Mouse (Mus musculus) embryonic facial prominence, embryonic 14.5 days (tissue): Measurements from ENCODE around the gene Dab1. TPM values are rescaled to one million over a fixed set of nuclear protein-coding genes. Genes with fewer than 3 reads are reported as not detected.

Experiments used
- ATAC-seq: fragments of 200-750 bp; cut with Nextera tagmentation; 2 replicates; pipeline ENCODE4 v1.8.0; 2017; ENCODE audit warnings: low read depth, moderate number of reproducible peaks, moderate TSS enrichment
- DNase-seq: peaks from one replicate; pipeline ENCODE4 v3.0.0-alpha.2; 2015; ENCODE audit warnings: low spot score
- H3K27ac ChIP-seq: fragments of 300-500 bp; sonication (generic); replicated peaks from 2 replicates; pipeline ENCODE4 v1.5.1; 2014; ENCODE audit warnings: low read depth, mild to moderate bottlenecking, low read length, moderate library complexity
- H3K27me3 ChIP-seq: fragments of 300-500 bp; sonication (generic); replicated peaks from 2 replicates; pipeline ENCODE4 v1.6.1; 2014; ENCODE audit warnings: low read length; ENCODE audit not compliant: control insufficient read depth, insufficient read depth
- H3K36me3 ChIP-seq: fragments of 300-500 bp; sonication (generic); 2 replicates; pipeline ENCODE4 v1.6.1; 2014; ENCODE audit warnings: low read length, mixed read lengths; ENCODE audit not compliant: control insufficient read depth, insufficient read depth
- H3K4me1 ChIP-seq: fragments of 300-500 bp; sonication (generic); 2 replicates; pipeline ENCODE4 v1.6.1; 2014; ENCODE audit warnings: antibody characterized with exemption, low read length; ENCODE audit not compliant: control insufficient read depth, insufficient read depth
- H3K4me2 ChIP-seq: fragments of 300-500 bp; sonication (generic); 2 replicates; pipeline ENCODE4 v1.6.1; 2014; ENCODE audit warnings: low read depth, mild to moderate bottlenecking, low read length, moderate library complexity, mixed read lengths
- H3K4me3 ChIP-seq: fragments of 300-500 bp; sonication (generic); 2 replicates; pipeline ENCODE4 v1.5.1; 2014; ENCODE audit warnings: low read depth, mild to moderate bottlenecking, low read length
- H3K9ac ChIP-seq: fragments of 300-500 bp; sonication (generic); 2 replicates; pipeline ENCODE4 v1.6.1; 2014; ENCODE audit warnings: low read depth, mild to moderate bottlenecking, low read length, moderate library complexity, mixed read lengths
- H3K9me3 ChIP-seq: fragments of 300-500 bp; sonication (generic); 2 replicates; pipeline ENCODE4 v1.6.1; 2016; ENCODE audit warnings: low read length; ENCODE audit not compliant: control insufficient read depth
- WGBS: fragments of 180-500 bp; shearing (Covaris S2); extraction: QIAGEN DNeasy Blood & Tissue Kit; methylation state at CpG from one replicate; pipeline ENCODE4 v1.1.7; 2014; 5-methylcytosine and 5-hydroxymethylcytosine counted together
- polyA plus RNA-seq: library from polyadenylated mRNA; unstranded; fragments of >200 nt; fragmentation: Nextera tagmentation; extraction: Ambion mirVana; gene quantifications from 2 replicates; pipeline ENCODE4 v1.2.1, GENCODE M21; 2014

Gene Dab1
- polyA plus RNA-seq, 1 experiment from 2014 or later = 7.5 TPM

DNA sequence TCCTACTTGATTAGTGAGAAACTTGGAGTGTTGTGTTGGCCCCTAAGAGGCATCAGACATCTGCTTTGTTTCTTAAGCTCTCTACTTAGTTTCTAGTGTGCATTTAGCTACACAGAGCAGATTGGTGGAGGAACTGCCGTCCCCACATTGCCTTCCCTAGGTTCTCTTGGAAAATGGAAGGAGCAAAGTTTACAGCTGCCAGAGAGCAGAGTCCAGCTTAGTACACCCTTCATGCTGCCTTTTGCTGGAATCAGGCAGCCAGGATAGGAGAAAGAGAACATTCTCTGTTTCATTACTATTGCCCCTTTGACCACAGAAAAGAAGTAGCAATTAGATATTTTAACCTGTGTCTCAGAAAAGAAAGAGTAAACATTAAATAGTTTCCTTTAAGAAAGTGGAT lies 742.2 kb downstream of the Dab1 start:
- Histone ChIP-seq H3K27ac (no peak overlapping the region), H3K4me2 (no peak overlapping the region), H3K9me3 (no peaks in the 10 kb centered on the region), H3K36me3 (no peaks in the 10 kb centered on the region), H3K4me1 (no peaks in the 10 kb centered on the region), H3K9ac (no peak overlapping the region), H3K4me3 (no peak overlapping the region), H3K27me3 (peaks cover 17% of the 10 kb centered on the region)
- 54% methylated on average over 1 of the region's 1 CpGs for WGBS
- no peak for ATAC-seq
- DNase-seq = no peak

DNA sequence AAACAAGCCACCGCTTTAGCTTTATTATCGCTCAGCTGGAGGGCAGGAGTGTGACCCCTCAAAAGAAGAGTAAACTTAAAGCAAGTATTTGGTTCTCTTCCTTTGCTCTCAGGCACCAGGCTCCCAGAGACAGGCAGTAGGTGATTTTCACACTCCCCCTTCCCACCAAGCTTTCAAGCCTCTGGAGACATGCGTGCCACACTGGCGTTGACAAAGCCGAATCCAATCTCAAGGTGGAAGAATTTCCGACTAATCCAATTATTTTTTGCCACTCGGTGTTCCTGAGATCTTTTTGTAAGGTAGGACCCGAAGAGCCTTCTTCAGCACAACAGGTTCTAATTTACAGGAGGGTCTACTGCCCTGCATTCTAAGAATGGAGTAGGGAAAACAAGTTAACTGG lies 747.3 kb downstream of the Dab1 start:
- 0 out of 2 replicates have a peak, but pooled peaks cover 3% of the 10 kb centered on the region for H3K4me1 ChIP-seq
- H3K36me3 ChIP-seq = no peaks in the 10 kb centered on the region
- WGBS = 5% methylated on average over 8 of the region's 8 CpGs
- no peaks in the 10 kb centered on the region for H3K9me3 ChIP-seq
- H3K27me3 ChIP-seq = peaks cover 66% of the 10 kb centered on the region
- H3K27ac ChIP-seq = no peak overlapping the region
- H3K9ac ChIP-seq = peak overlapping the region; percentile 66; the same call in 1 of the 2 replicates
- ATAC-seq = no peak
- peak overlapping the region; percentile 73 for H3K4me3 ChIP-seq
- DNase-seq = peak; percentile 18
- H3K4me2 ChIP-seq = peak overlapping the region; percentile 93

DNA sequence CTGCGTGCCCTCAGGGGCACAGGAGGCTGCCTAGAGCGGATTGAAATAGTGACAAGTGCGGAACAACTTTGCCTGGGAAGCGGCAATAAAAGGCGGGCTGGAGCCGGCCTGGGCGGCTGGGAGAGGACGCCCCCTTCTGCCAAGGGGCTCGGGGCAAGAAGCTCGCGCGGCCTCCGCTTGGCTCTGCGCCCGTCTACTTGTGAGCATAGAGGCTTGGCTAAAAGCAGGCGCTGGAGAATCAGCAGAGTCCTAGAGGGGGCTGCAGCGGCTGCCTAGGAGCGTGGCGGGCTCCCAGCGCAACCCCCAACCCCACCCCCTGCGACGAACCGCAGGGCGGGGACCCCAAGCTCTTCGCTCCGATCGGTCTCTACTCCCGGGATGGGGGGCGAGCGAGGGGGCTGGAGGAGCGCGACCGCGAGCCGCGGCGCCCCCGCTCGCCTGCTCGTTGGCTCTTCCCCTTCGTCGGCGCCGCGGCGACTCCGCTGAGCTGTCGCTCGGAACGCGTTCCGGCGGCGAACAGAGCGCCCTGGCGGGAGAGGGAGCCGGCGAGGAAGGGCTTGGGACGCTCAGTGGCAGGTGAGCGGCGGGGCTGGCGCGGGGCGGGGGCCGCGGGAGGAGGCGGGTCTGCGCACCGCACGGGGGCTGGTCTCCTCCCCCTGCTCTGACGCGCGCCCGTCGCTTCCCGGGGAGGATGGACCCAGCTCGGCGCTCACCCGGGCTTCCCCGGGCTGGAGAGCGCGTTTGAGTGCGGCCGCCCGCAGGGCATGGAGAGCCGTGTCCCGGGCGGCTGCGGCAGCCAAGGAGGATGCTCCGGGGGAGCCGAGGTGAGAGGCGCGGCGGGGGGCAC lies 748.0 kb downstream of the Dab1 start:
- ATAC-seq (peak; percentile 90), DNase-seq (peak; percentile 89)
- Histone ChIP-seq H3K27ac (peak overlapping the region; percentile 25; the same call in 1 of the 2 replicates), H3K27me3 (peaks cover 69% of the 10 kb centered on the region), H3K36me3 (no peaks in the 10 kb centered on the region), H3K4me1 (0 out of 2 replicates have a peak, but pooled peaks cover 3% of the 10 kb centered on the region), H3K4me2 (peak overlapping the region; percentile 93), H3K9ac (peak overlapping the region; percentile 66), H3K9me3 (no peaks in the 10 kb centered on the region), H3K4me3 (peak overlapping the region; percentile 73)
- under 1% methylated on average over 33 of the region's 94 CpGs for WGBS

DNA sequence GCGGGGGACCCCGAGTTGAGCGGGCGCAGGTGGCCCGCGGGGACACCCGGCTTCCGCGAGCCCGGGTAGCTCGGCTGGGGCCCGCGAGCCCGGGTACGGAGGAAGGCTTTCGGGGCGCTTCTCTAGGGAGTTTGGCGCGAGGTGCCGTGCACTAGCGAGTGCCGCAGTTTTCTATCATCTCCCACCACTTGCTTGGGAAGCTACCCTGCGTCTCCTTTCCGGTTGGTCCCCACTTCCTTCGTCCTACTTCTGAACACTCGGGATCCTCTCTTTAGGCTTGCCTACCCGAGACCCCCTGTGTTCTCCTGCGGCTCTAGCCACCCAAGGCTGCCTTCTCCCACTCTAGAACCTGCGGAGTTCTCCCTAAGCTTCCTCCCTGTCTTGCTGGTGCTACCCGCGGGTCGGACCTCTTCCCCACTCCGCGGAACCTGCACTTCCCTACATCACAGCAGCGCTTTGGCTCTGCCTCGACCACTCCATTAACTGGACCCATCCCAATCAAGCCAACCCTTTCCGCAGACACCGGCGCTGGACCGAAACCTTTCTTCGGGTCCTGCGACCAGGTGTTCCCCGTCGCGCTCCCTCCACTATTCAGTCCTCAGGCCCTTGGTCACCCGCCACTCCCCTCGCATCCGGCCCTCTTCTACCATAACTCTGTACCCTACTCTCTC lies 748.7 kb downstream of the Dab1 start:
- peak overlapping the region; percentile 93 for H3K4me2 ChIP-seq
- 0 out of 2 replicates have a peak, but pooled peaks cover 3% of the 10 kb centered on the region for H3K4me1 ChIP-seq
- peaks cover 69% of the 10 kb centered on the region for H3K27me3 ChIP-seq
- peak overlapping the region; percentile 66 for H3K9ac ChIP-seq
- DNase-seq (peak; percentile 30), ATAC-seq (peak; percentile 63)
- H3K36me3 ChIP-seq = no peaks in the 10 kb centered on the region
- H3K27ac ChIP-seq = no peak overlapping the region
- peak overlapping the region; percentile 73 for H3K4me3 ChIP-seq
- no peaks in the 10 kb centered on the region for H3K9me3 ChIP-seq
- under 1% methylated on average over 24 of the region's 48 CpGs for WGBS

DNA sequence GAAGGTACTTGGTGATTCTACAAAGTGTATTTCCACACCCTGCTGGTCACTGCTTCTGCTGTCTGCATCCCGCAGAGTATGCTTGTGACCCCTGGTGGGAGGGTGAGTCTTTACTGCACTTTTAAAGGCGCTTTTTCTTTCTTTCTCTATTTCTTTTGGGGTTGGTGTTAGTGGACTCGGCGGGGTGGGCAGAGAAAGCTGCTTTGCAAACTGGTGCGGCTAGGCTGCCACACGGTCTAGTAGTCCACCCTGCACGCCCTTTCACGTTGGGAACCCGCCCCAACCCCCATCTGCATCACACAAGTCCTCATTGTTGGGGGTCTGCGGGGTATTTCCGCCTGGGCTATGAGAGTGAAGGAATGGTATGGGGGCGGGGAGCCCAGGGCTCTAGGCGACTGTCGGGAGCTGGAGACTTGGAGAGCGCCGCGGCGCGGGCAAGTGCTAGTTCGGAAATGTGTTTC lies 749.4 kb downstream of the Dab1 start:
- Histone ChIP-seq H3K4me1 (0 out of 2 replicates have a peak, but pooled peaks cover 3% of the 10 kb centered on the region), H3K27me3 (peaks cover 69% of the 10 kb centered on the region), H3K9ac (peak overlapping the region; percentile 15; the same call in 1 of the 2 replicates), H3K4me2 (peak overlapping the region; percentile 93), H3K4me3 (peak overlapping the region; percentile 73), H3K9me3 (no peaks in the 10 kb centered on the region), H3K27ac (no peak overlapping the region), H3K36me3 (no peaks in the 10 kb centered on the region)
- ATAC-seq (peak; percentile 11; the same call in 1 of the 2 replicates), DNase-seq (peak; percentile 69)
- WGBS = under 1% methylated on average over 20 of the region's 20 CpGs

DNA sequence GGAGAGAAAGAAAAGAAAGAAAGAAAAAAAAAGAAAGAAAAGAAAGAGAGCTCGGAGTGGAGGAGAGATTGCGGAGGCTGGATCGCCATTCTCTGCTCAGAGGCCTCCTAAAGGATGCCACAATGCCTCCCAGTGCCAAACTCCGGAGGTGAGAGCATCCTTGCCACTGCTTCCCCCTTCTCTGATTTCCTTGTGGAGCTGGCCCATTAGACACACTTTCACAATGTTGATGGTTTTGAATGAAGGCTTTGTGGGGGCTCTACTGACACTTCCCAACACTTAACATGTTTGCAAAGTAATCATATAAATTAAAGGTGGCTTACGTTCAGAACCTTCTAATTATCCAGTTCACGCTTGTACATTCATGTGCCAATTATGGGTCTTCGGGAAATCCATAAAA lies 749.9 kb downstream of the Dab1 start:
- Histone ChIP-seq H3K27ac (no peak overlapping the region), H3K4me3 (peak overlapping the region; percentile 73), H3K27me3 (peaks cover 69% of the 10 kb centered on the region), H3K4me1 (0 out of 2 replicates have a peak, but pooled peaks cover 3% of the 10 kb centered on the region), H3K9ac (0 out of 2 replicates have a peak overlapping the region, but pooled peaks have one; percentile 15), H3K9me3 (no peaks in the 10 kb centered on the region; the same call in 1 of the 2 replicates), H3K4me2 (peak overlapping the region; percentile 93), H3K36me3 (no peaks in the 10 kb centered on the region)
- no peak for ATAC-seq
- DNase-seq = no peak
- 8% methylated on average over 7 of the region's 7 CpGs for whole genome bisulfite sequencing

DNA sequence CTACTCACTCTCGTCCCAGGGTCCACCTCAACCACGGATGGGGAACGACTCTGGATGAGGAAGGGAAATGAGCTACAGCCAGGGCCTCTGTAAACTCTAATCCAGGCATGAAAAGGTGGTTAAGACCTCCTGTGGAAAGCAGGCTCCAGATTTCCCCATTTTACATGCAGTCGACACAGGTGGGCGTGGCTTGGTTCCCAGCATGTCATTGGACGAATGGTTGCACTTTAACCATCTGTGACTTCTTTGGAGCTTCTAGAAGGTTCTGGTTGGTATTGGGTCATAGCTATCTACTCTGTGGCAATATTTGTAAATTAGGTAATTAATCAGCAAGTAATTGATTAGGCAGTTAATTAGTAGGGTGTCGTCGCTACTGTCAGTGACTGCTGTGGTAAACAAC lies 752.0 kb downstream of the Dab1 start:
- H3K4me3 ChIP-seq = no peak overlapping the region
- H3K36me3 ChIP-seq = no peaks in the 10 kb centered on the region
- no peak overlapping the region for H3K4me2 ChIP-seq
- H3K4me1 ChIP-seq = 0 out of 2 replicates have a peak, but pooled peaks cover 3% of the 10 kb centered on the region
- no peaks in the 10 kb centered on the region; the same call in 1 of the 2 replicates for H3K9me3 ChIP-seq
- H3K9ac ChIP-seq = no peak overlapping the region
- H3K27ac ChIP-seq = no peak overlapping the region
- peaks cover 54% of the 10 kb centered on the region for H3K27me3 ChIP-seq
- no peak for DNase-seq
- no peak for ATAC-seq
- 77% methylated on average over 8 of the region's 8 CpGs for WGBS

DNA sequence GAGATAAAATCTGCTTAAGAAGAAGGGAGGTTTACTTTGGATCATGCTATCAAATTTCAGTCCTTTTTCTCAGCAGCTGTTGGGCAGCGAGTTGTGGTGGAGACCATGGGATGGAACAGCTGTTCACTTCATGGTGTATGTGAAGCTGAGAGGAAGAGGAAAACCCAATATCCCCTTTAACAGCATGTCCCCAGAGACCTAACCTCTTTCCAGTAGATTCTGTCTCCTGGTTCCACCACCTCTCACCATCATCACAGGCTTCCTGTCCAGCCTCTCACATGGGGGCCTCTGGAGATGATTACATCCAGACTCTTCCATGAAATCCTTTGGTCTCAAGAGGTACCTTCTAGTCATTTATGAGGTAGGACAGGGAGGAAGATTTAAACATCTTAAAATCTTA lies 755.0 kb downstream of the Dab1 start:
- Histone ChIP-seq H3K4me3 (no peak overlapping the region), H3K36me3 (no peaks in the 10 kb centered on the region), H3K27me3 (peaks cover 25% of the 10 kb centered on the region), H3K9ac (no peak overlapping the region), H3K27ac (no peak overlapping the region), H3K4me1 (0 out of 2 replicates have a peak, but pooled peaks cover under 1% of the 10 kb centered on the region), H3K9me3 (no peaks in the 10 kb centered on the region; the same call in 1 of the 2 replicates), H3K4me2 (no peak overlapping the region)
- 64% methylated on average over 1 of the region's 1 CpGs for WGBS
- DNase-seq = no peak
- no peak for ATAC-seq
